Mouse (Mus musculus) bone marrow, adult 2 months (tissue): Measurements from ENCODE around the gene Tipin. TPM values are rescaled to one million over a fixed set of nuclear protein-coding genes. Genes with fewer than 3 reads are reported as not detected.
"Not testable (repeated sequence)": the region's sequence is repeated elsewhere in the genome, so short reads cannot be mapped to it uniquely, and the experiment has no call there.

Experiments used
- H3K27ac ChIP-seq: fragments of 200-500 bp; 2 replicates; pipeline ENCODE4 v1.5.1; 2012; ENCODE audit warnings: low read depth, mild to moderate bottlenecking, control low read depth, inconsistent platforms, low read length; ENCODE audit not compliant: control insufficient read depth, poor library complexity, insufficient read depth
- H3K4me1 ChIP-seq: fragments of 200-500 bp; 2 replicates; pipeline ENCODE4 v1.6.1; 2011; ENCODE audit warnings: low read length; ENCODE audit not compliant: control insufficient read depth, insufficient read depth
- H3K4me3 ChIP-seq: fragments of 200-500 bp; replicated peaks from 2 replicates; pipeline ENCODE3; 2011; ENCODE audit warnings: mild to moderate bottlenecking, low read depth, low read length, control low read depth; ENCODE audit not compliant: control insufficient read depth
- CTCF ChIP-seq: fragments of 200-500 bp; IDR thresholded peaks from 2 replicates; pipeline ENCODE4 v1.5.1; 2011; ENCODE audit warnings: low read length, control low read depth; ENCODE audit not compliant: control insufficient read depth, insufficient read depth
- POLR2A ChIP-seq: fragments of 200-500 bp; IDR thresholded peaks from 2 replicates; pipeline ENCODE4 v1.6.1; 2011; ENCODE audit warnings: low read depth, mild to moderate bottlenecking, control low read depth, low read length, borderline replicate concordance; ENCODE audit not compliant: control insufficient read depth
- WGBS: fragments of 180-500 bp; shearing (Covaris S2); methylation state at CpG from one replicate; pipeline ENCODE4 v1.1.7; 2018; 5-methylcytosine and 5-hydroxymethylcytosine counted together
- polyA plus RNA-seq: library from polyadenylated mRNA; stranded (reverse); fragments of >200 nt; gene quantifications from 2 replicates; pipeline ENCODE4 v1.2.4, GENCODE M21; 2011; ENCODE audit warnings: low replicate concordance; ENCODE audit not compliant: missing spikeins, insufficient read depth, insufficient read length

Gene Tipin
- polyA plus RNA-seq, 1 experiment = 82.0 TPM

GRCm38 (mm10) chr9:64274919-64275318 lies 6.5 kb upstream of the Tipin start:
- H3K4me3 ChIP-seq = no peak overlapping the region
- WGBS = 67% methylated on average over 1 of the region's 1 CpGs

DNA sequence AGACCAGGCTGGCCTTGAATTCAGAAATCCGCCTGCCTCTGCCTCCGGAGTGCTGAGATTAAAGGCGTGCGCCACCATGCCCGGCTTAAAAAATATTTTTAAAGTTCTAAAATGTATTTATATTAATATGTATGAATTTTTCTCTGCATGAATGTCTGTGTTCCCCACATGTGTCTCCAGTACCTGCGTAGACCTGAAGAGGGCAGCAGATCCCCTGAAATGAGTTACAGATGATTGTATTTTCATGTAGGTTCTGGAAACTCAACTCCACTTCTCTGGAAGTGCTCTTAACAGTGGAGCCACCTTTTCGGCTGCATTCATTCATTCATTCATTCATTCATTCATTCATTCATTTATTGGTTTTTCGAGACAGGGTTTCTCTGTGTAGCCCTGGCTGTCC lies 3.7 kb upstream of the Tipin start:
- no peak for TF ChIP-seq POLR2A
- TF ChIP-seq CTCF = peak; percentile 48

More at GRCm38 (mm10) chr9:64274919-64275318, 6.5 kb upstream of the Tipin start:
- Histone ChIP-seq H3K27ac (no peak overlapping the region), H3K4me1 (peaks cover 2% of the 10 kb centered on the region; the same call in 1 of the 2 replicates)
- TF ChIP-seq POLR2A (no peak), CTCF (0 out of 2 replicates have a peak, but pooled peaks have one; percentile 19)

GRCm38 (mm10) chr9:64278665-64279310 lies 2.6 kb upstream of the Tipin start:
- H3K27ac ChIP-seq = no peak overlapping the region

More for the DNA sequence above, 3.7 kb upstream of the Tipin start:
- peaks cover 1% of the 10 kb centered on the region; the same call in 1 of the 2 replicates for H3K4me1 ChIP-seq
- H3K27ac ChIP-seq = no peak overlapping the region
- WGBS = 57% methylated on average over 8 of the region's 8 CpGs
- H3K4me3 ChIP-seq = no peak overlapping the region

DNA sequence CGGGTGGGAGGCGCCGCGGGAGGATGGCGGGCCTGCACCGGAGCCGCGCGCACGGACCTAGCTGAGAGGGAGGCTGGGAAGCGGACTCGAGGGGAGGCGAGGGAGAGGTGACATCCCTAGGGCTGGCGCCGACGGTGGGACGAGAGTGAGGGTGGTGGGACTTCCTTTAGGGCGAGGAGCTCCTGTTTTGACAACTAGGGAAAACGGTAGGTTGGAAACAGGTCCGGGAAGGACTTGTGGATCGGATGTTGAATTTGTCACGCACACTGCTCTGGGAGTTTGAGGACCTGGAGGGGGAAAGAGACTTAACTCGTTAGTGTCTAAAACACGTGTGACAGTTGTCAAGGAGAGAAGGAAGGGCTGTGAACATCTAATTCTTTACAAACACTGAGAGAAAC lies 399 bp downstream of the Tipin start:
- no peak for TF ChIP-seq CTCF
- WGBS = 0% methylated on average over 24 of the region's 24 CpGs
- H3K4me3 ChIP-seq = peak overlapping the region; percentile 87
- peak overlapping the region; percentile 76 for H3K27ac ChIP-seq
- H3K4me1 ChIP-seq = peaks cover 2% of the 10 kb centered on the region; the same call in 1 of the 2 replicates

More at GRCm38 (mm10) chr9:64278665-64279310, 2.6 kb upstream of the Tipin start:
- Histone ChIP-seq H3K4me3 (no peak overlapping the region), H3K4me1 (peaks cover 2% of the 10 kb centered on the region; the same call in 1 of the 2 replicates)
- TF ChIP-seq CTCF (no peak), POLR2A (no peak)
- 77% methylated on average over 6 of the region's 6 CpGs for WGBS

DNA sequence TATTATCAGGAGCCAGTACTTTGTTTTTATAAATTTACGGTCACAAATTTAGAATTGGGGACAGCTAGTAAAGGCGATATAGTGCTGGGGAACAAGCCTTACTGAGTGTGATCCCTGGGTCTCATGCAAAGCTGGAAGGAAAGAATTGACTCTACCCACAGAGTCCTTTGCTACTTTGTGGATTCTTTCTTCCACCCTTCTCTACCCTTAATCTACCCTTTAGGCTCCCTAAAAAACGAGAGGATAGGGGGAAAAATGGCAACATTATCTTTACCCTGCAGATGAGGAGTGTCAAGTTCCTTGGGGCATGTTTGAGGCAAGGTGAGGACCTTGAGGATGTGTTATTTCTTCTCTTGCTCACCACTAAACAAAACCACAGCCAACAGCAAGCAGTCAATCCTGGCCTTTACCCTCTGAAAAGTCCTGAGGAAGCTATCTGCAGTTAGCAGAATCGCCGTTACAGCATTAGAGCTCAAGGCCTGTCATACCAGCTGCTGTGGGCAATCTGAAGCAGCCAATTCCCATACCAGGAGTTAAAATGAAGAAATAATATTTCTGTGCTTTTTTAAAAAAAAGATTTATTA lies 1.1 kb downstream of the Tipin start:
- WGBS = 12% methylated on average over 5 of the region's 5 CpGs
- peaks cover 2% of the 10 kb centered on the region; the same call in 1 of the 2 replicates for H3K4me1 ChIP-seq
- peak overlapping the region; percentile 50 for H3K4me3 ChIP-seq
- TF ChIP-seq CTCF (no peak), POLR2A (no peak)
- H3K27ac ChIP-seq = peak overlapping the region; percentile 43; the same call in 1 of the 2 replicates

GRCm38 (mm10) chr9:64303086-64303485 lies 21.7 kb downstream of the Tipin start:
- not testable (repeated sequence) for H3K4me3 ChIP-seq, H3K27ac ChIP-seq, H3K4me1 ChIP-seq
- WGBS = 91% methylated on average over 4 of the region's 4 CpGs

DNA sequence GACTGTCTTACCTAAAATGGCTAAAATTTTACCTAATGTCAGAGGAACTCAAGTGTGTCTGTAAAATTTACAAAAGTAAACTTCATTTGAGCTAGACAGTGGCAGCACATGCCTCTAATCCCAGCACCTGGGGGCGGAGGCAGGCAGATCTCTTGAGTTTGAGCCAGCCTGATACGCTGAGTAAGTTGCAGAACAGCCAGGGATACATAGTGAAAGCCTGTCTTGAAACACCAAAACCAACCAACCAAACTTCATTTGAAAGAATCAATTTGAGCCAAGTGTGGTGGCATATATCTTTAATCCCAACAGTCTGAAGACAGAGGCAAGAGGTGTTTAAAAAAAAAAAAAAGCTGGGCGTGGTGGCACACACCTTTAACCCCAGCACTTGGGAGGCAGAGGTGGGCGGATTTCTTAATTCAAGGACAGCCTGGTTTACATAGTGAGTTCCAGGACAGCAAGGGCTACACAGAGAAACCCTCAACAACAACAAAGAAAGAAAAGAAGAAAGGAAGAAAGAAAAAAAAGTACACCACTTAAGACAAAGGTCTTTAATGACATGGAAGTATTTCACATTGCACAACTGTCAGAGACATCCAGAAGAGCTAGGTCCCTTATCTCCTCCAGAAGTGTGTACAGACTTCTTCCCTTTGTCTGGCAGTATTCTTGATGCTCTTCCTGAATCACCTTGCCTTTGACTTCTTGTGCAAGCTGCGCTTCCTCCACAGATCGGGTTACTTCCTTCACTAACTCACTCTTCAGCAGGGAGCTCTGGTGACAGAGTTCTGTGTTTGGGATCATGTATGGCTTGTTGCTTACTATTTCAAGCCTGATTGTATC lies 25.3 kb downstream of the Tipin start:
- H3K27ac ChIP-seq = no peak overlapping the region
- TF ChIP-seq CTCF (no peak), POLR2A (no peak)
- 68% methylated on average over 6 of the region's 6 CpGs for WGBS
- H3K4me1 ChIP-seq = no peaks in the 10 kb centered on the region
- H3K4me3 ChIP-seq = no peak overlapping the region
